Mouse (Mus musculus) layer of hippocampus, adult 9-11 months (tissue): ENCODE measurements around the gene Amer2.
A peak's percentile ranks its signal among the peaks of the same experiment; 100 is the strongest.

Experiments
- DNase-seq: peaks from one replicate; pipeline ENCODE4 v3.0.0; 2022

Amer2 gene

DNA sequence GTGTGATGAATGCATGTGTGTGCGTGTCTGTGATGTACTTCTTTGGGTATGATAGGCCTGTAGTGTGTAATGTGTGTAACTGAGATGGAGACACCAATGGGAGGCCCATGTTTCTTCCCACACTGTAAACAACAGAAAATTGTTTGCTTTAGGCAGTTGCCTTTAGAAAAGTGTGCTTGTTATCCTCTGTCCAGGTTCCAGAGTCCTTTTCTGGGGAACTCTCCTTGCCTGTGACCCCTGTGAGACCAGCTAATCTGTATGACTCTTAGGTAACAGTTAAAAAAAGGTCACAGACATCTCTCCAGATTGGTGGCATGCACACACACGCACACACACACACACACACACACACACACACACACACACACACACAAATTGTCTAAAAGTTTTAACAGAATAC is 15.3 kb downstream of the Amer2 start:
- no peak for DNase-seq

DNA sequence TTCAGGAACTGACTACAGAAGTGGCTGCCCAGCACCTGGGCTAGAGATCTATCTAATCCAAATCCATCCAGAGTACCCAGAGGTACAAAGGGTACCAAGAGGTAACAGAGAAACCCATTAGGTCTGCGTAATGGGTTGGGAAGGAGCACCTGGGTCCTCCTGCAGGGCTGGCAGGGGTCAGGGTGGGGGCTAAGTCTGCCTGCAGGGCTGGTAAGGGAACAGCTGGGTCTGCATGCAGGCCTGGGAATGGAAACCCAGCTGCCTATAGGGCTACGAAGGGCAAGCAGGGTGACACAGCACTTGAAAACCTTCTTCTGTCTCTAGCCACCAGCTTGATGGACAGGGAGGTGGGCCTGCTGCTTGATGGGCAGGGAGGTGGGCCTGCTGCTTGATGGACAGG is 19.1 kb downstream of the Amer2 start:
- no peak for DNase-seq

DNA sequence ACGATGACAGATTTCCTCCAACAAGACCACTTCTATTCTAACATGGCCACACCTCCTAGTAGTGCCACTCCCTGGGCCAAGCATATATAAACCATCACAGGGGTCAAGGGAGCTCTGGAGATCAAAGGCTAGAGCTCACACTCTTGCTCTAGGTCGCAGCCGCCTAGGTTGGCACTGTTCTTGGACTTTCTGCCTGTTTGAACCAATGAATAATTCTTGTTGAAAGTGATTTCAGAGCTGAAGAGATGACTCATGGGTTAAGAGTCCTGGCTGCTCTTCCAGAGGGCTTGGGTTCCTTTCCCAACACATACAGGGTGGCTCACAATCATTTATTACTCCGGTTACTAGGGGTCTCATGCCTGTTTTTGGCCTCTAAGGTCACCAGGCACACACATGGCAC is 24.3 kb downstream of the Amer2 start:
- DNase-seq = no peak

DNA sequence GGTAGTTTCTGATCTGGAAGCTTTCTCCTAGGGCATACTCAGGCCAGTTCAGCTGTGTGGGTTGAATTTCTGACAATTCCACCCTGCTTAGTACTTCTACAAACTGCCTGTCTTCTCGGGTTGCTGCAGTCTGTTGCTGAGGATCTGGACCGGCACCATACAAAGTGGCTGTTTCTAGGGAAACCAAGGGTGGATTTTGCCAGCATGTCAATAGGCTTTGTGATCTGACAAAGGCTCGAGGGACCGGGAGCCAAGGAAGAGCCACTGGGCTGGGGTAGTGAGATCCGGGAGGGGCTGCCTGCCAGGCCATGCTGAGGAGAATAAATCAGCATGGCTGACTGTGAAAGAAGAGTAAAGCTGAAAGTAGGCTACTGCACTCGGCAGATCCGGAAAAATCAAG is 25.8 kb downstream of the Amer2 start:
- peak; percentile 64 for DNase-seq

DNA sequence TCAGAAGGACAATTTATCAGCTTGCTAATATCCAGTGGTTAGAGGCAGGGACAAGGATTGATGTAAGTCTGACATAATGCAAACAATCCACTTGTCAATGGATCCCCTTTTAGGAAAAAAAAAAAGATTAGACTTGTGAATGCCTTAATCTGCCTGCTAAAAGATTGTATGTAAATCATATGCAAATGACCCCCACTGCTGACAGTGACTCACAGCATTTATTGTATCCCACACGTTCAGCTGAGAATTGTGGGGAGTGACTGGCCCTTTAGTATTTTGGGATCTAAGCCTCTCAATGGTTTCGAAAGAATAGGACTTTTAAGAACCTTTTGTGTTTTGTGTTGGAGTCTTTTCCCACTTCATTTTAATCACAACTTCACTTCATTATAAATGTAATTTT is 30.2 kb downstream of the Amer2 start:
- no peak for DNase-seq

DNA sequence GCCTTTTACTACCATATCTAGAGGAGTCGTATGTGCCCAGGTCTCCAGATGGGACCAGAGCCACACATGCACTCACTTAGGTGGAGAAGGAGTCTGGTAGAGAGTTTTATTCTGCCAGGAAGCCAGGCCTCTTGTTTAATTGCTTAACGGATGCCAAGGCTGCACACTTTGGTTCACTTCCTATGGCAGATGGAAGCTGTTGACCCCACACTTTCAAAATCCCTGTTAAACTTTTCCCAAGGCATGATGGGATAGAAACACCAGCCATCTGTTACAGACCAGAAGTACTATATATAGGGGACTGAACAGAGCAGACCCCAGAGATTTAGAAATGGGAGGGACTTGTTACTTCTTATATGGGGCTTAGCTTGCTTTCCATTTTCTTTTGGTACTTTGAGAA is 32.8 kb downstream of the Amer2 start:
- DNase-seq = no peak

DNA sequence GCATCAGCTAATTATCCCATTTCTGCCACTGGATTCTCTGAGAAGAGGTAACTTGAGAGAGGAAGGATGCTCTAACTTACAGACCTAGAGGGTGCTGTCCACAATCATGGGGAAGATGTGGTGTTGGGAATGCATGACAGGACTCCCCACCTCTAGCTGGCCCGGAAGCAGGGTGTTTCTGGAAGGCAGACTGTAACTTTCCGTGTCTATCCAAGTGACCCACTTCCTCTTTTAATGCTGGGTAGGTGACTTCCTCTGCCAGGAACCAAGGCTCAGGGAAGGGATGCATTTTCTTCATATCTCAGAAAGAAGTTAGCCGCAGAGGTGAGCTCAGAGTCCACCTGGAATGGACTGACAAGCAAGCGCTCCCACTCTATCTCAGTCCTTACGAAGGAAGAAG is 33.5 kb downstream of the Amer2 start:
- DNase-seq = no peak

DNA sequence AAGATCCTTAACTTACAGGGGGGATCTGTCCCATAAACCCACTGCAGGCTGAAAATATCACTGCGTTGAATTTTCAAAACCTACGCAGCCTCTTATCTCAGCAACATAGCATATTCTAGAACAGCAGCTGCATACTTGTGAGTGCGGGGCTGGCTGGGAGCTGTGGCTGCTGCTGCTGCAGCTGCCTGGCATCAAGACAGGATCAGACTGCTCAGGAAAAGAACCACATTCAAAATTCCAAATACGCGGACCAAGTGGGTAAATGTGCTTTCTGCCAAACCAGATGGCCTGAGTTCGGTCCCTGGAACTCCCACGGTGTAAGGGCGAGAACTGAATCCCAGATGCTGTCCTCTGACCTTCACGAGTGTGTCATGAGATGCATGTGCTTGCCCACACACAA is 34.3 kb downstream of the Amer2 start:
- peak; percentile 36 for DNase-seq

DNA sequence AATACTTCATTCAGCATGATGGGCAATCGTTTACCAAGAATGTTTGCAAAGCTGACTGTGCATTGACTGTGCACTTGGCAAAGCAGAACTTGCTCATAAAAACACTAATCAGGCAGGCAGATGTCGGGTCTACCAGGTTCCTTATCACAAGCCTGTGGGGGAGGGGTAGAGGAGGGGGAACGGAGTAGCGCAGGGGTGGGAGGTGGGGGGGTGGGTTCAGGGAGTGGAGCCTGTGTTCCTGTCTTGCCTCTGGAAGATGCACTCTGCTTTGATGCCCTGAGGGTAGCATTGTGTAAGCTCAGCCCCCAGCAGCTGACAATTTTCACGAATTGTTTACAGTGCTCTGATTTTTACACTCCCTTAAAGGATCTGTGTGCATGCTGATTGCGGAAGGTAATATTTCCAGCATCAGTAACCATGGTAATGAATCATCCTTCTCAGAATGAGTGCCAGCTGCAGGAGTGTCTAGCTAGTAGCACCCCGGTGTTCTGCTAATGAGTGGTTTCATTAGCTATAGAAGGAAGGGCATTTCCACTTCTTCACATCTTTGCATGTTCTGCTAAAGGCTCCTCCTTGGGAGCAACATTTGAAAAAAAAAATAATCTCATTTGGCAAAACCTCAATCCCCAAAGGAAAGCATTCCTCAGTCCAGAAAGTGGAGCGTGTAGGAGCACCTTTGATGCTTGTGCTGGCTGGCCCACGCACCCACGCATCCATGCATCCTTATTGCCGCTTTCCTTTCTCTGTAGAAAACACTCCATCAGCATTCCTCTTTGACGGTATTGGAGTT is 36.8 kb downstream of the Amer2 start:
- DNase-seq = peak; percentile 52

DNA sequence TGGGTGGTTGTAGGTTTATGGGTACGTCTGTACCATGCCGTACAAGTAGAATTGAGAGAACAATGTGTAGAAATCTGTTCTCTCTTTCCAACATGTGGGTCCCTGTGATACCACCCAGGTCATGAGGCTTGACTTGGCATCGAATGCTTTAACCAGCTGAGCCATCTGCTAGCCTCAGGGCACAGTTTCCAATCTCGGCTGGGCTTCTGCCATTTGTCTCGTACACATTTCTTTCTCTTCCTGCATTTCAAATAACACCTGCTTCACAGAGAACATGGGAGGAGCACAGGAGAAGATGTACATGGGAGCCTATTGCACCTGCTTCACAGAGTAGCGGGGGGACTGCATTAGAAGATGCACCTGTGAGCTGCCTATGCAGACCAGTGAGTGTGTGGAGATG is 38.2 kb downstream of the Amer2 start:
- DNase-seq = peak; percentile 27

DNA sequence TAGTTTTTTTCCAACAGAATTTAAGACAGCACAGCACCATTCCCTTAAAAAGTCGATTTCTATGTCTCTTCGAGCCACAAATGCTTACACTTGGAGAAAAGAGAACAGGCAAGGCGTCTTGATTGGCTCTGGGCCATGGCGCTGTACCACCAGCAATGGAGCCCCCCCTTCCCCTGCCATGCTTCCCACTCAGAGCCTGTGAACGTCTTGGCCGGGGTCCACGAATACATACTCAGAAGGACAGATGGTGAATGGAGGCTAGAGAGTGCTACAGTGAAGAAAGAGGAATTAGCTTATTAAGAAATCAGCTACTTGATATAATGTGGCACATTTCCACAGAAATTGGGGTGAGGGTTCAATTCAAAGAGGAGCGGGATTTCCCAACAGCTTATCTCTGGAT is 41.6 kb downstream of the Amer2 start:
- DNase-seq = peak; percentile 90

DNA sequence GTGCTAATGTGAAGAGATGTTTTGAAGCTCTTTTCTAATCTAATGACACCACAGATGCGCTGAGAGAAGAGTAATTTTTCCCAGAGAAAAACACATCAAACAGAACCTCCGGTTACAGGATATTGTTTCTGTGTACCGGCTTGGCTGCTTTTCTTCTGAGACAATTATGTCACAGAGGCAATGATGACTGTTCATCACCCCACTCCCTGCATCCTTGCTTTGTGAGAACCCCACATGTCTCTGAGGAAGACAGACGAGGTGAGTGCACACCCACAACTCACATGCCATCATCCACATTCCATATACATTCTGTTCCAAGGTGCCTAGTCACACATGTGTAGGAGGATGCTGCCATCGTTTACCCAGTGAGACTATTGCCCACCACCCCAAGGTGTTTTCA is 44.9 kb downstream of the Amer2 start:
- no peak for DNase-seq

DNA sequence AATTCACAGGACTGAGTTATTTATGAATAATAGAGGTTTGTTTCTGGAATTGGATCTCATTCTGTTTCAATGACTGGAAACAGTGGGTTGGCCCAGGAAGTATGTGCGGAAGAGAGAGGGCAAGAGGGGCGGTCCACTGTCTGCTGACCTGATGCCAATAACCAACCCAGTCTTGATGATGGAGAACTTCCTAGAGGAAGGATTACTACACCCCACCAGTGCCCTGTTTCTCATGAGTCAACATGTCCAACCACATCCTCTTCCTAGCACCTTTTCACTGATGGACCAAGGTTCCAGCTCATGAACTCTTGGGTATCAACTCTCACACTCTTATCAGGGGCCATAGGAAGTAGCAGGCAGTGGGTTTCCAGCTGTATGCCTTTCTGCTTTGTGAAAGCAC is 49.9 kb downstream of the Amer2 start:
- no peak for DNase-seq

DNA sequence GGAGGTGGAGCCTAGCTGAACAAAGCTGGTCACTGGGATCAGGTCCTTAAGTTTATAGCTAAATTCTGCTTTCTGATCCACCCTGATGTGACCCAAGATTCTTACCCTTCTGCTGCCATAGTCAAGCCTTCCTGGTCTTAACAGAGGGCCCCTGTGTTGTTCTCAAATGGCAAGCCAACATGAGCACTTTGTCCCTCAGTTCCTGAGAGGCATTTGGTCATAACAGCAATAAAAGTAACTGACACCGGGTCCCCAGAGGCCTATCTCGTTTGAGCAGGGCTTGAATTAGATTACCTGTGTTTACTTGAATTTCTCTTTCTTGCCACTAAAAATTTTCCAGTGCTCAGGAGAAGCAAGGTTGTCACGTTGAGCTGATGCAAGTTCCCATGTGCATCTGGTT is 51.1 kb downstream of the Amer2 start:
- DNase-seq = no peak

DNA sequence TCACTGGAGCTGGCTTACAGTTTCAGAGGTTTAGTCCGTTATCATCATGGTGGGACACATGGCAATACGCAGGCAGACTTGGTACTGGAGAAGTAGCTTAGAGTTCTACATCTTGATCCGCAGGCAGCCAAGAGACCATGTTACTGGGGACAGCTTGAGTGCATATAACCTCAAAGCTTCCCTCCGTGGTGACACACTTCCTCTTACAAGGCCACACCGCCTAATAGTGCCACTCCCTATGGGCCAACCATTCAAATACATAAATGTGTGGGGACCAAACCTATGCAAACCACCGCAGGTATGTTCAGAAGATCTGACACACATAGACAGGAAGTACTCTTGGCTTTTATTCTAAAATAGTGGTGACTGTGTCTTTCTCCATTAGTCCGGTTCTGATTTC is 52.5 kb downstream of the Amer2 start:
- no peak for DNase-seq

DNA sequence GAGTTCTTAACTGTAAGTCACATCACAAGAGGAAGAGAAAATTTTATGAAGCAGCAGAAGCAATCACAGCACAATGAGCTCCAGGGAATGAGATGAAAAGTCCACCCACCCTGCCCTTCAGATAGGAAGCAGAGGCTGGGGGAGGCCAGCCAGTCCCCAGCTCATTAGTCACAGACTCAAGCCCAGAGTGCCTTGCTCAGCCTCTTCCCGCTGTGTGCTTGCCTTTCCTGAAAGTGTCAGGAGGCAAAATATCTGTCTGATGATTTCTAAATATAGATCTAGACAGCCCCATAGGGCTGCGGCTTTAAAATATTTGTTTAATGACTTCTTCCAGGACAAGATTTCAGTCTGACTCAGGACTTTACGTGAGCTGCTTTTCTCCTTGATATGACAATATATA is 54.8 kb downstream of the Amer2 start:
- DNase-seq = no peak

DNA sequence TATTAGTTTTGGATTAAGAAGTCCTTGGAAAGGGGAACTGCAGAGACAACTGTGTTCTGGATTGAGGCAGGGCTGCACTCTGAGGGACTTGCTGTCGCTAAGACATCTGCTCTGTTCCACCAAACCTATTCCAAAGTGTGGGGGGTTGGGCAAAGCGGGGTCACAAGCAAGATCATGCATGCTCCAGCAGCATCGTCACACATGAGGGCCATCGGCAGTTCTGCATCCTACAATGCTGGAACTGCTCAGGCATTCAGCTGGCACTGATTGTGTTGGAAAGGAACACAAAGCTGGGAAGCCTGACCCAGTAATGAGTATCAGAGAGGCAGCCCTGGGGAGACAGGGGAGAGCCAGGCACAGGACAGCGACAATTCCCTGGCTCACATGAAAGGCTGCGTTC is 56.5 kb downstream of the Amer2 start:
- DNase-seq = no peak

DNA sequence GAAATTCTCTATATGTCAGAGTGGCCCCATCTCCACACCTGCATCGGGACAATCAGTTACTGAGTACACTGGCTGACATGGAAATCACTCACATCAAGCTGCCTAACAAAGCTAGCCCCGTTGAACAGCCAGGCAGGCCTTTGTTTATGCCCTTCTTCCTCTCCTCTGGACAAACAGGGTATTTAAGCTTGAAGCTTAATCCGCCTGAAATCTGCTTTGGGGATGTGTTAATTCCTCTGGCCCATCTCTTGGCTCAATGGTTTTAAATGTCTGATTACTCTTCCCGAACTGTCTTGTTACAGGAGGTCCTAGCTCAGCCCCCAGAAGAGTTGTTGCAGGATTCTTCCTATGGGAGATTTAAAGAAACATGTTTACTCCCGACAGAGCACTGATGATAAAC is 58.5 kb downstream of the Amer2 start:
- DNase-seq = no peak

DNA sequence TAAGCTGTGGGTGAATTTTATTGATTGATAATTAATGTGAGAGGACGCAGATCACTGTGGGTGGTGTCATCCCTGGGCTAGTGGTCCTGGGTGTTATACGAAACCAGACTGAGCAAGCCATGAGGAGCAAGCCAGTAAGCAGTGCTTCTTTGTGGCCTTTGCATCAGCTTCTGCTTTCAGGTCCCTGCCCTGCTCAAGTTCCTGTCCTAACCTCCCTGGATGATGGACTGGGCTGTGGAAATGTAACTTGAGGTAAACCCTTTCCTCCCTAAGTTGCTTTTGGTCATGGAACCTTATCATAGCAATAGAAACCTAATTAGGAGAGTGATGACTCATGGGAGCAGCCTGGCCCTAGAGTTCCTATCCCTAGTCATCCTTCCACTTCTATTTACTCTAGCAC is 59.1 kb downstream of the Amer2 start:
- DNase-seq = no peak

DNA sequence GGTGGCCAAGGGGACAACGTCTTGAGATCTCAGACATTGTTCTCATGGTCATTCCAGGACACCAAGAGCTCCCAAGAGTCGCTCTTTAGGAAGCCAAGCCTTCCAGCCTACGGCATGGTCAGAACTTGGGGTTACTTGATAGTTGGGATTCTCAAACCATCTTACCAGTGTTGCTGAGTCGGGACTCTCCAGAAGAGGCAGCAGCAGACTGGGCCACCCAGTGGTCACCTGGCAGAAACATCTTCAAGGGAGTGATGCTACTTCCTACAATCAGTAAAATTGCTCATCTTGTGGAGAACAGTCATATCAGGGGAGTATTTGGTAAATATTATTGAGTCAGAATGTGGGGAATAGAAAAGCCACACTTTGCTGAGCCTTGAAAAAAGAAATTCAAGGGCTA is 62.5 kb downstream of the Amer2 start:
- no peak for DNase-seq

DNA sequence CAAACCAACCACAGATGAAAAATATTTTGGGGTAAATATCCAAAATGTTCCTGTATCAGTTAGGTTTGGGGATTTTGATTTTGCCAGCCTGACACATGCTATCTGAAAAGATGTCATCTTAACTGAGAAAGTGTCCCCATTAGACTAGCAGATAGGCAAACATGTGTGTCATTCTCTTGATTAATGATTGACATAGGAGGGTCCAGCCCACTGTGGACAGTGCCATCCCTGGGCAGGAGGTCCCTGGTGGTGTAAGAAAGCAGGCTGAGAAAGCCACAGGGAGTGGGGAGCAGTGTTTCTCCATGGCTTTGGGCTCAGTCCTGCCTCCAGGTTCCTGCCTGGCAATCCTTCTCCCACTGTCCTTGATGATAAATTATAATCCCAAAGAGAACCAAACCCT is 63.3 kb downstream of the Amer2 start:
- no peak for DNase-seq
